Mouse (Mus musculus): ENCODE results near the gene Slc24a3.

Slc24a3 gene

GRCm38 (mm10) chr2:145619688-145620087, 452.1 kb downstream of the Slc24a3 start:
- DNase-seq (ENCODE audit: low read depth, low spot score) = no peak

GRCm38 (mm10) chr2:145620709-145621108, 453.2 kb downstream of the Slc24a3 start:
- DNase-seq (ENCODE audit: low read depth, low spot score) = peak; percentile 23

- peak; percentile 48 for DNase-seq (ENCODE audit: low read depth, low spot score)
These were observed 453.6 kb downstream of the Slc24a3 start for GRCm38 (mm10) chr2:145621119-145621518.

DNA sequence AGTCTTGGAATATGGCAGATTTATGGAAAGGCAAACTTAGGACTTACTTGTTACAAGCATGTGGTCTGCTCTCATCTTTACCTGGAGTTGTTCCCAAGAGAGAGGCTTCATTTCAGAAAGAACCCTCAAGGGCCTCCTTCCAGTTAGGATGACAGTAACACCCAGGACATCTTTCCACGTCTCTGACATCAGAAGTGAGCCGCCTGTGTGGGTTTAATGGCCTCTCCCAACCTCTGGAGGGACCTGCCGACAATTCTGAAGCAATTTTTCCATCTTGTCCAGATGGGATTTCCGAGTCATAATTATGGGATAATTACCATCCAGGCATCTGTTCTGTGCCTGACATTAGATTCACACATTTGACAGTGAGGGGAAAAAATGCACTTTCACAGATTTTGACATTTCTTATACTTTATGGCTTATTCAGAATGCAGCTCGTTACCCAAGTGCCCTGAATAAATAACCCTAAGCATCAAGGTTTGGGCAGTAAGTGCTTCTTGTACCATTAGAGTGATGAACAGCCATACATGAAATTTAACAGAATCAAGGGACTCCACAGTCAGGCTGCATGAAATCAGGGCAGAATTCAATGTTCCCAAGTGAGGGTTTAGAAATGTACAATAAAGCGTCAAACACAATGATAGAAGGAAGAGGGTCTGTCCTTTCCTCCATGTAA, 463.7 kb downstream of the Slc24a3 start:
- DNase-seq (ENCODE audit: low read depth, low spot score) = no peak

- DNase-seq (ENCODE audit: low read depth, low spot score) = no peak
These were observed 464.2 kb downstream of the Slc24a3 start for GRCm38 (mm10) chr2:145631799-145632174.

DNA sequence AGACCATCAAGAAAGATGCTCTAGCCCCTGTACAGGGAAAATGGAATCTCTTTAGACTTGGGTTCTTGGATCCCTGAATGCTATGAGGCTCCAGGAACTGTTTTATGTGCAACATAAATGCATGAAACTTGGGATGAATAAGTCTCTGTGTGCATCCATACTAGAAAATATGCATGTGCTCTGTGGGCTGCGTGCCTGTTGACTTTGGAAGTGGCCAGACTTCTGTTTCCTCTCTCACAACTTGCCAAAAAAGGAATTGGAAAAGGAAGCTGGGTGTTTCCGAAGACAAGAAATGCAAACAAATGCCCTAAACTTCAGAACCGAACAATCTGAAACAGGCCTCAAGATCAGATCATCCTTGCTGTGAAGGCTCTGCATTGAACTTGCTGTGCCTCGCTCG, 466.3 kb downstream of the Slc24a3 start:
- DNase-seq (ENCODE audit: low read depth, low spot score) = no peak

DNA sequence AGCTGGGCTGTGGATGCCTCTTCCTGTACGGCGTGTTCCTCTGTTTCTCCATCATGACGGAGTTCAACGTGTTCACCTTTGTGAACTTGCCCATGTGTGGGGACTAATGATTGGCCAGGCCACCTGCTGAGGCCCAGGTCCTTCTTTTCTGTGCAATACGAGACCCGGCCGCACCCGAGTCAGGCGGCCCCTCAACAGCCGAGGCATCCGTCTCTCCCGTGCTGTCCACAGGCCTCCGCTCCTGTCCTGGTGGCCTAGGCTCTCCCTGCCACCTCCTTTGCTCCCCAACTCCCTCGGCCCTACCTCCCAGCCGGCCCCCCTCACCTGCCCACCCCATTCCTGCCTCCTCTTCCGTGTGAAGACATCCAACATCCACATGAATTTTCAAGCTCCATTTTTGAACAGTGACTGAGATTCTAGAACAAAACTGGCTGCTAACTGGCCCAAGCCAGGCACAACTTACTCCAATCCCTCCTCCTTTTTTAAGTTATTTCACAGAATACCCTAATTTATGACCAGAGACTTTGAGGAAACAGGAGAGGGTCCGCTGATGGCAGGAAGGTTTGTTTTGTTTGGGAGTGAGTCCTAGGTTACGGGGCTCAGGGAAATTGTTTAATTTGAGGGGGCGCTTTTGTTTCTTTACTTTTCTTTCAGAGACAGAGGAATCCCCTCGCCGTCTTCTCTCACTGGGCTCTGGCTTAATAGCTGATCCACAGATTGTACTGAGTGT, 472.9 kb downstream of the Slc24a3 start:
- no peak for DNase-seq (ENCODE audit: low read depth, low spot score)

- DNase-seq (ENCODE audit: low read depth, low spot score) = no peak
These were observed 487.9 kb downstream of the Slc24a3 start for GRCm38 (mm10) chr2:145655373-145655960.

DNA sequence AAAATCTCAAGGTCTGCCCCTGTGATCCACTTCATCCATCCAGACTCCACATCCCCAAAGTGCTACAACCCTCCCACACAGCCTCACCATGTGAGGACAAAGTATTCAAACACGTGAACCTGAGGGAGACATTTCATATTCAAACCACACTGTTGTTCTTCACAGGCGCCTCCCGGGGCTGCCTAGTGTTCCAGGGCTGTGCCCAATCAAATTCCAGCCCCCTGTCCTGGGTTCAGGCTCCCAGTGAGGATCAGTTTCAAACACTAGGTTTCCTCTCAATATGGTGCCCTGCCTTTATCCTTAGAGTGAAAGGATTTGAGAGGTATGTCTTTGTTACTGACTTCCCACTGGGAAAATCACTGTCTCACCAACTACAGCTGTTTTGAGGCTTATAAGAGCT, 488.6 kb downstream of the Slc24a3 start:
- no peak for DNase-seq (ENCODE audit: low read depth, low spot score)

DNA sequence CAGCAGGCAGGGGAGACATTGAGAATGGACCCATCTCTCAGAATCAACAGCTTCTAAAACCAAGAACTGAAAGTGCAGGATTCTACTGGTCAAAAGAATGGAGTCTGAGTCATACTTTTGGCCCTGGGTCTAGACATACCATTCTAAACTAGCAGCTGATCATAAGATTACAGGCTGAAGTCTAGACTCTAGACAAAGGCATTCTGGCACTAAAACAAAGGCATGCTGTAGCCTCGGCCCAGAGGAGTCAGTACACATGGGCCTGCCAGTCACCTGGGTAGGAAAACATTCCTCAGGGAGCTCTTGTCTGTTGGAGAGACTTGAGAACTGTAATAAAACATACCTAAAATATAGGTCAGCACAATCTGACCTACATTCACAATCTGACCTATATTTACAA, 489.2 kb downstream of the Slc24a3 start:
- DNase-seq (ENCODE audit: low read depth, low spot score) = no peak

DNA sequence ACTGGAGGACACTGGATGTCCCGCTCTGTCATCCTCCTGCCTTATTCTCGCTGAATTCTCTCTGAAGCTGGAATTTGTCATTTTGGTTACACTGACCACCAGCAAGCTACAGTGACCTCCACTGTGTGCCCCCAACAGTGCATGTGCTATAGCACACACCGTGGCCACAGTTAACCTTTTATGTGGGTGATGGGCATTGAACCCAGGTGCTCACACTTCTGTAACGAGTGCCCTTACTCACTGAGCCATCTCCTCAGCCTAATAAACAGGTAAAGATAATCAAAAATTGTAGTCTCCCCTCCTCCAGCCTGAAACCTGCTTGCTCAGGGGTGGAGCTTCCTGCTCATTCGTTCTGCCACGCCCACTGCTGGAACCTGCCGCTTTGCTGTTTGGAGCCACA, 493.7 kb downstream of the Slc24a3 start:
- no peak for DNase-seq (ENCODE audit: low read depth, low spot score)

GRCm38 (mm10) chr2:145663899-145664298, 496.3 kb downstream of the Slc24a3 start:
- DNase-seq (ENCODE audit: low read depth, low spot score) = no peak

- no peak for DNase-seq (ENCODE audit: low read depth, low spot score)
These were observed 496.8 kb downstream of the Slc24a3 start for GRCm38 (mm10) chr2:145664311-145664710.

DNA sequence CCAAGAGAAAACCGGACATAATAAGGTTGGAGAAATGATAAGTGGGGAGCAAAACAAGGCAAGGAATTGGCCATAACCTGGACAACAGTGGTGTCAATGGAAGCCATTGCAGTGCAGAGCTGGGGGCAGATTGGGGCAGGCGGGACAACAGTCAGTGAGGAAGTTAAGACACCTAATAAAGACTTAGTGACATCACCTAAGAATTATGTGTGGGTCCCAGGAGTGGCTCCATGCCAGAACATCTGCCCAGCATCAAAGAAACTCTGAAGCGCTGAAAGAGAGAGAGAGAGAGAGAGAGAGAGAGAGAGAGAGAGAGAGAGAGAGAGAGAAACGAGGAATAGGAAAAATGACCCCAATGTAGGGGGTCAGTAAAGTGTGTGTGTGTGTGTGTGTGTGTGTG, 500.6 kb downstream of the Slc24a3 start:
- DNase-seq (ENCODE audit: low read depth, low spot score) = no peak

GRCm38 (mm10) chr2:145670131-145670530, 502.6 kb downstream of the Slc24a3 start:
- DNase-seq (ENCODE audit: low read depth, low spot score) = no peak

- DNase-seq (ENCODE audit: low read depth, low spot score) = peak; percentile 29
These were observed 507.1 kb downstream of the Slc24a3 start for GRCm38 (mm10) chr2:145674496-145675141.

DNA sequence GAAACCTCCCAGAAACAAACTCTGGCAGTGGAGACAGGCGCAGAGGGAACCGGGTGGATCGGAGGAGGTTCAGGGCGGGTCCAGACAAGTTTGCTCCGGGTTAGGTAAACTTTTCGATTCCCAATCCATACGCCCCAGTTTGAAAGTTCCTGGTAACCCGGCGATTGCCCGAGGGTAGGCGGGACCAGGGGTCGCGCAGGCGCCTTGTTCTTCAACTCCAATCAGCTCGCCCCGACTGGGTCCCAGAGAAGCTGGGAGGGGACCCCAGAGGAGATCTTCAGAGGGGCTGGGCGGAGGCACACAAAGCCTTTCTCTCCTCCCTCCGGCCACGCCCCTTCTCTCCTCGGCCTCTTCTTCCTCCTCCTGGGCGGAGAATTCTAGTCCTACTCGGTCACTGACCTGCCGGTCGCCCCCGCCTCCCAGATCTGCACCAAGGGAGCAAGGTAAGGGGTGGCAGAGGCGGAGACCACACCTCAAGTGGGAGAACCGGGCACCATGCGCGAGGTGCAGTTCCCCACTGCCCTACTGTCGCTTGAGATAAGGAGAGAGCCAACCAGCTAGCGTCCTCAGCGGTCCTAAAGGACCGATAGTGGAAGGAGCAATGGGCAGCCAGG, 507.7 kb downstream of the Slc24a3 start, which contains the start of gene Rin2:
Rin2 (plus strand) TSS at position 74 of the 614 bp plus-strand sequence.
- DNase-seq (ENCODE audit: low read depth, low spot score) = peak; percentile 90

GRCm38 (mm10) chr2:145675756-145676543, 508.4 kb downstream of the Slc24a3 start:
- no peak for DNase-seq (ENCODE audit: low read depth, low spot score)

GRCm38 (mm10) chr2:145676544-145676925, 509.0 kb downstream of the Slc24a3 start:
- DNase-seq (ENCODE audit: low read depth, low spot score) = no peak

DNA sequence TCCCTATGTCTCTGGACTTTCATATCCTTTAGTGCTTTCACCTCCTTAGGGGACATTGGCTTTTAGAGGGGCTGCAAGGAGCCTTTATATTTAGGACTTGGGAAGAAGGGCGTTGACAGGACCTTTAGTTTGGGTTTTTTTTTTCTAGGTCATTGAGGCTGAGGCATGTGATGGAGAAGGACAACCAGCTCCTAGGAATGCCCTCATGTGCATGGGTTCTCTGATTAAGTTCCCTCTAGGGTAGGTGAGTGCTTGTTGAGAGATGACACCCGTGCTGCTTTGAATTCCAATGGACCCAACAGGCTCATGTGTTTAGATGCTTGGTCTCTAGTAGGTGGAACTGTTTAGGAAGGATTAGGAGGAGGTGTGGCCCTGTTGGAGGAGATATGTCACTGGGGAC, 509.4 kb downstream of the Slc24a3 start:
- DNase-seq (ENCODE audit: low read depth, low spot score) = no peak

GRCm38 (mm10) chr2:145680141-145680540, 512.6 kb downstream of the Slc24a3 start:
- DNase-seq (ENCODE audit: low read depth, low spot score) = no peak
